Mouse (Mus musculus): ENCODE measurements at regions not wholly inside any gene's neighbourhood (a gene's known extent, or its start where the extent isn't known, plus 50 kb on each side); places are given as distances from the start of the nearest gene placed in this dataset.

GRCm38 (mm10) chr2:72707676-72708659 lies 232.0 kb downstream of the Cdca7 start:
- TF ChIP-seq CTCF (IDR thresholded peaks at IDR 0.05; ENCODE audit: extremely low read depth, insufficient read depth, insufficient read length, insufficient replicate concordance) (no peak), POLR2A (IDR thresholded peaks at IDR 0.05; ENCODE audit: low read depth, low read length) (no peak)
